Mouse (Mus musculus): ENCODE measurements around the gene Isoc2a.

DNA sequence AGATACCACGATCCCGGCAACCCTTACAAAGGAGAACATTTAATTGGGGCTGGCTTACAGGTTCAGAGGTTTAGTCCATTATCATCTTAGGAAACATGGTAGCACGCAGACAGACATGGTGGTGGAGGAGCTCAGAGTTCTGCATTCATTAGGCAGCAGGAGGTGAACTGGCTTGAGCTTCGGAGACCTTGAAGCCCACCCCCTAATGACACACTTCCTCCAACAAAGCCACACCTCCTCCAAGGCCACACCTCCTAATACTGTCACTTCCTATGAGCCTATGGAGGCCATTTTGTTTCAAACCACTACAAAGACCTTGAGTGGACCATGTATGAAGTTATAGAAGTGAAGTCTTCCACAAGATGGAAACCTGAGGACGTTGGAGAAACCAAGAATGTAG is 35.3 kb downstream of the Isoc2a start:
- TF ChIP-seq MAFK (IDR thresholded peaks at IDR 0.05; ENCODE audit: insufficient read depth, low read depth, low read length) = no peak
- TF ChIP-seq ZC3H11A (IDR thresholded peaks at IDR 0.05; ENCODE audit: borderline replicate concordance, low read depth, low read length) = no peak
- no peak for TF ChIP-seq HCFC1 (IDR thresholded peaks at IDR 0.05; ENCODE audit: borderline replicate concordance, insufficient read depth, low read length)
- no peak for TF ChIP-seq CHD2 (IDR thresholded peaks at IDR 0.05; ENCODE audit: low read depth, low read length)

Measured in ES-E14 (cell line).